Mouse (Mus musculus): ENCODE measurements at regions not wholly inside any gene's neighbourhood (a gene's known extent, or its start where the extent isn't known, plus 50 kb on each side); places are given as distances from the start of the nearest gene placed in this dataset.

- DNase-seq (ENCODE audit: low read depth, low spot score), result no peak
These were observed 200.5 kb upstream of the Rasgrp1 start for GRCm38 (mm10) chr2:117543301-117543782.

GRCm38 (mm10) chr2:117548273-117548672 is 205.5 kb upstream of the Rasgrp1 start:
- no peak for DNase-seq (ENCODE audit: low read depth, low spot score)

- no peak for DNase-seq (ENCODE audit: low read depth, low spot score)
These were observed 213.5 kb upstream of the Rasgrp1 start for GRCm38 (mm10) chr2:117556301-117556700.

GRCm38 (mm10) chr2:117570987-117571386 is 228.2 kb upstream of the Rasgrp1 start:
- no peak for DNase-seq (ENCODE audit: low read depth, low spot score)

- DNase-seq (ENCODE audit: low read depth, low spot score), result no peak
These were observed 244.6 kb upstream of the Rasgrp1 start for GRCm38 (mm10) chr2:117587381-117587780.

GRCm38 (mm10) chr2:117595028-117595427 is 252.2 kb upstream of the Rasgrp1 start:
- no peak for DNase-seq (ENCODE audit: low read depth, low spot score)

GRCm38 (mm10) chr2:117597573-117597972 is 254.8 kb upstream of the Rasgrp1 start:
- no peak for DNase-seq (ENCODE audit: low read depth, low spot score)

GRCm38 (mm10) chr2:117614772-117615171 is 272.0 kb upstream of the Rasgrp1 start:
- DNase-seq (ENCODE audit: low read depth, low spot score), result no peak

- peak; percentile 56 for DNase-seq (ENCODE audit: low read depth, low spot score)
These were observed 275.3 kb upstream of the Rasgrp1 start for GRCm38 (mm10) chr2:117618063-117618462.

- peak; percentile 45 for DNase-seq (ENCODE audit: low read depth, low spot score)
These were observed 281.2 kb upstream of the Rasgrp1 start for GRCm38 (mm10) chr2:117623955-117624354.

GRCm38 (mm10) chr2:117634906-117635305 is 292.1 kb upstream of the Rasgrp1 start:
- DNase-seq (ENCODE audit: low read depth, low spot score), result no peak

- DNase-seq (ENCODE audit: low read depth, low spot score), result no peak
These were observed 294.6 kb upstream of the Rasgrp1 start for GRCm38 (mm10) chr2:117637397-117637796.

GRCm38 (mm10) chr2:117652101-117652500 is 309.3 kb upstream of the Rasgrp1 start:
- no peak for DNase-seq (ENCODE audit: low read depth, low spot score)

GRCm38 (mm10) chr2:117652647-117653046 is 309.8 kb upstream of the Rasgrp1 start:
- no peak for DNase-seq (ENCODE audit: low read depth, low spot score)

GRCm38 (mm10) chr2:117656546-117657175 is 313.9 kb upstream of the Rasgrp1 start:
- DNase-seq (ENCODE audit: low read depth, low spot score), result no peak

- no peak for DNase-seq (ENCODE audit: low read depth, low spot score)
These were observed 317.6 kb upstream of the Rasgrp1 start for GRCm38 (mm10) chr2:117660217-117660924.

GRCm38 (mm10) chr2:117662653-117663052 is 319.9 kb upstream of the Rasgrp1 start:
- DNase-seq (ENCODE audit: low read depth, low spot score), result no peak

GRCm38 (mm10) chr2:117666528-117666927 is 323.7 kb upstream of the Rasgrp1 start:
- no peak for DNase-seq (ENCODE audit: low read depth, low spot score)

- no peak for DNase-seq (ENCODE audit: low read depth, low spot score)
These were observed 325.3 kb upstream of the Rasgrp1 start for GRCm38 (mm10) chr2:117668137-117668536.

- no peak for DNase-seq (ENCODE audit: low read depth, low spot score)
These were observed 332.1 kb upstream of the Rasgrp1 start for GRCm38 (mm10) chr2:117674877-117675276.

GRCm38 (mm10) chr2:117678650-117679049 is 335.8 kb upstream of the Rasgrp1 start:
- no peak for DNase-seq (ENCODE audit: low read depth, low spot score)

GRCm38 (mm10) chr2:117685836-117686453 is 343.1 kb upstream of the Rasgrp1 start:
- DNase-seq (ENCODE audit: low read depth, low spot score), result no peak

- no peak for DNase-seq (ENCODE audit: low read depth, low spot score)
These were observed 350.7 kb upstream of the Rasgrp1 start for GRCm38 (mm10) chr2:117693537-117693936.
